Mouse (Mus musculus) brown adipose tissue, adult 24 weeks (tissue): ENCODE results near the gene Ovol2. TPM values are rescaled to one million over a fixed set of nuclear protein-coding genes. Genes with fewer than 3 reads are reported as not detected.

Experiments
- H3K27ac ChIP-seq: fragments of 200-500 bp; replicated peaks from 2 replicates; pipeline ENCODE4 v1.5.1; 2012; ENCODE audit warnings: low read depth, mild to moderate bottlenecking, low read length
- H3K4me1 ChIP-seq: fragments of 200-500 bp; 2 replicates; pipeline ENCODE4 v1.6.1; 2012; ENCODE audit warnings: low read length, mixed read lengths; ENCODE audit not compliant: control insufficient read depth, insufficient read depth, insufficient read length
- H3K4me3 ChIP-seq: fragments of 200-500 bp; 2 replicates; pipeline ENCODE4 v1.5.1; 2012; ENCODE audit warnings: low read depth, mild to moderate bottlenecking, low read length, moderate library complexity; ENCODE audit not compliant: insufficient read depth
- polyA plus RNA-seq: library from polyadenylated mRNA; stranded (reverse); fragments of >200 nt; gene quantifications from 2 replicates; pipeline ENCODE4 v1.2.4, GENCODE M21; 2012; ENCODE audit not compliant: missing spikeins, insufficient read depth, insufficient read length

The Ovol2 gene
- polyA plus RNA-seq, 1 experiment: not detected

- peaks cover 8% of the 10 kb centered on the region; the same call in 1 of the 2 replicates for H3K4me1 ChIP-seq
- peak overlapping the region; percentile 18; the same call in 1 of the 2 replicates for H3K27ac ChIP-seq
- H3K4me3 ChIP-seq: no peak overlapping the region
Observed at GRCm38 (mm10) chr2:144267004-144267730, 64.8 kb downstream of the Ovol2 start.

GRCm38 (mm10) chr2:144265916-144266683, 65.8 kb downstream of the Ovol2 start:
- Histone ChIP-seq H3K4me1 (peaks cover 8% of the 10 kb centered on the region; the same call in 1 of the 2 replicates), H3K27ac (peak overlapping the region; percentile 56; the same call in 1 of the 2 replicates), H3K4me3 (no peak overlapping the region)

- Histone ChIP-seq H3K27ac (no peak overlapping the region), H3K4me3 (no peak overlapping the region), H3K4me1 (peaks cover 8% of the 10 kb centered on the region; the same call in 1 of the 2 replicates)
Observed at GRCm38 (mm10) chr2:144265120-144265488, 66.8 kb downstream of the Ovol2 start.

- H3K4me1 ChIP-seq: peaks cover 8% of the 10 kb centered on the region; the same call in 1 of the 2 replicates
- no peak overlapping the region for H3K27ac ChIP-seq
- no peak overlapping the region for H3K4me3 ChIP-seq
Observed at GRCm38 (mm10) chr2:144264398-144265119, 67.4 kb downstream of the Ovol2 start.

GRCm38 (mm10) chr2:144262837-144263236, 69.1 kb downstream of the Ovol2 start:
- H3K4me1 ChIP-seq: peaks cover 7% of the 10 kb centered on the region; the same call in 1 of the 2 replicates
- no peak overlapping the region for H3K4me3 ChIP-seq
- H3K27ac ChIP-seq: no peak overlapping the region

Other genes with a start within 250 kb of the Ovol2 start
- 21.4 and 26.4 TPM in 2 replicates for gene Mgme1, start 61.5 kb downstream of the Ovol2 start, polyA plus RNA-seq
- 65.6 and 89.1 TPM in 2 replicates for gene Snx5, start 61.2 kb downstream of the Ovol2 start, polyA plus RNA-seq
- 9.9 and 17.2 TPM in 2 replicates for gene Kat14, start 36.8 kb upstream of the Ovol2 start, polyA plus RNA-seq
- 3.4 and 6.3 TPM in 2 replicates for gene Pet117, start 36.9 kb upstream of the Ovol2 start, polyA plus RNA-seq
- 0.38 and 1.4 TPM in 2 replicates for gene Dzank1, start 195.3 kb upstream of the Ovol2 start, polyA plus RNA-seq
- 6.3 and 6.7 TPM in 2 replicates for gene Polr3f, start 195.6 kb upstream of the Ovol2 start, polyA plus RNA-seq
- 29.5 and 46.7 TPM in 2 replicates for gene Rbbp9, start 218.7 kb upstream of the Ovol2 start, polyA plus RNA-seq
- gene Sec23b, start 224.1 kb upstream of the Ovol2 start, polyA plus RNA-seq: 23.7 and 25.4 TPM in 2 replicates